Mouse (Mus musculus) testis, adult 2 months (tissue): ENCODE data around the gene Cdkal1. TPM values are rescaled to one million over a fixed set of nuclear protein-coding genes. Genes with fewer than 3 reads are reported as not detected.

Source experiments
- H3K27ac ChIP-seq: fragments of 200-500 bp; 2 replicates; pipeline ENCODE4 v1.5.1; 2012; ENCODE audit warnings: low read depth, low read length; ENCODE audit not compliant: control insufficient read depth, insufficient read depth
- H3K27me3 ChIP-seq: fragments of 200-500 bp; 2 replicates; pipeline ENCODE4 v1.6.1; 2012; ENCODE audit warnings: mild to moderate bottlenecking, low read length, moderate library complexity; ENCODE audit not compliant: control insufficient read depth, insufficient read depth
- H3K36me3 ChIP-seq: fragments of 200-500 bp; 2 replicates; pipeline ENCODE4 v1.6.1; 2012; ENCODE audit warnings: mild to moderate bottlenecking, low read length; ENCODE audit not compliant: control insufficient read depth, insufficient read depth
- H3K4me1 ChIP-seq: fragments of 200-500 bp; 2 replicates; pipeline ENCODE4 v1.6.1; 2012; ENCODE audit warnings: low read length; ENCODE audit not compliant: control insufficient read depth, insufficient read depth
- H3K4me3 ChIP-seq: fragments of 200-500 bp; 2 replicates; pipeline ENCODE4 v1.5.1; 2012; ENCODE audit warnings: low read depth, mild to moderate bottlenecking, low read length, moderate library complexity, mixed read lengths; ENCODE audit not compliant: control insufficient read depth
- CTCF ChIP-seq: fragments of 200-500 bp; IDR thresholded peaks from 2 replicates; pipeline ENCODE4 v1.5.1; 2012; ENCODE audit warnings: low read depth, mild to moderate bottlenecking, inconsistent platforms, low read length, moderate library complexity; ENCODE audit not compliant: control insufficient read depth, insufficient read depth, insufficient replicate concordance
- POLR2A ChIP-seq: fragments of 200-500 bp; IDR thresholded peaks from 2 replicates; pipeline ENCODE4 v1.6.1; 2012; ENCODE audit warnings: low read depth, mild to moderate bottlenecking, inconsistent platforms, low read length, moderate library complexity; ENCODE audit not compliant: control insufficient read depth
- polyA plus RNA-seq: library from polyadenylated mRNA; depleted of rRNA; stranded (reverse); fragments of >200 nt; gene quantifications from 2 replicates; pipeline ENCODE4 v1.2.3, GENCODE M21; 2012

The Cdkal1 gene
- polyA plus RNA-seq, 1 experiment, result 14.3 TPM

DNA sequence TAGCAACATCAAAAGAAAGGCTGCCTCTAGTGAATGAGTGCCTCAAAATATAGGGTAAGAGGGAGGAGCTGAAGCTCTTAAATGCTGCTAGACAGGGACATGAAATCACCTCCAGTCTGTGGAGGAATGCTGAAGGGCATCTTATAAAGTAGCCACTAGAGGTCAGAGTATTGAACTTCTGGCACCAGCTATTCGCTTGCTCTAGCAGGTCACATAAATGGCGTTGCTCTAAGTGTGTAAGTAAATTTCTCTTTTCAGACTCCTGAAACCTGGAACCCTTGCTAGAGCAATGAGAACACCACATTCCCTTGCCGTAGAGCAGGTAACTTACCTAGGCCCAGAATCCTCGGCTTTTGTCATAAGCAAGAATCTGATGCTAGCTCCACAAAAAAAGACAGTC is 2.0 kb upstream of the Cdkal1 start:
- Histone ChIP-seq H3K4me3 (no peak overlapping the region), H3K4me1 (no peaks in the 10 kb centered on the region), H3K36me3 (no peaks in the 10 kb centered on the region), H3K27ac (no peak overlapping the region), H3K27me3 (no peaks in the 10 kb centered on the region)
- no peak for TF ChIP-seq POLR2A
- no peak for TF ChIP-seq CTCF

DNA sequence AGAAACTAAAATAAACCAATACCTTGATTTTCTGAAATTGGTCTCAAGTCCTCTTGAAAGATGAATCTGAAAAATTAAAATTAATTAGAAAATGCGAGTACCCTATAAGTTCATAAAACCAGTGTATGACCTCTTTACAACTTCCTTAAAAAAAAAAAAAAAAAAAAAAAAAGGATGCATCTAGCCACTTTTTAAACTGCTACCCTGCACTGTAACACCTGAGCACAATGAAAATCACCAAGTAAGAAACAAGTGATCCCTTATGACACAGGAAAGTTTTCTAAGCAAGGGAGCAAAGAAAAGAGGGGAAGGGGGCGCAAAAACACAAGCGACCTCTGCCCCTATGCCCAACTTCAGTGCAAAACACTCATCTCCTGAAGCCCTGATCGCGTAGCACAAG is 598 bp downstream of the Cdkal1 start:
- TF ChIP-seq POLR2A (no peak), CTCF (no peak)
- H3K4me3 ChIP-seq, result peak overlapping the region; percentile 99
- no peaks in the 10 kb centered on the region for H3K27me3 ChIP-seq
- H3K36me3 ChIP-seq, result no peaks in the 10 kb centered on the region
- H3K27ac ChIP-seq, result peak overlapping the region; percentile 59
- H3K4me1 ChIP-seq, result no peaks in the 10 kb centered on the region

DNA sequence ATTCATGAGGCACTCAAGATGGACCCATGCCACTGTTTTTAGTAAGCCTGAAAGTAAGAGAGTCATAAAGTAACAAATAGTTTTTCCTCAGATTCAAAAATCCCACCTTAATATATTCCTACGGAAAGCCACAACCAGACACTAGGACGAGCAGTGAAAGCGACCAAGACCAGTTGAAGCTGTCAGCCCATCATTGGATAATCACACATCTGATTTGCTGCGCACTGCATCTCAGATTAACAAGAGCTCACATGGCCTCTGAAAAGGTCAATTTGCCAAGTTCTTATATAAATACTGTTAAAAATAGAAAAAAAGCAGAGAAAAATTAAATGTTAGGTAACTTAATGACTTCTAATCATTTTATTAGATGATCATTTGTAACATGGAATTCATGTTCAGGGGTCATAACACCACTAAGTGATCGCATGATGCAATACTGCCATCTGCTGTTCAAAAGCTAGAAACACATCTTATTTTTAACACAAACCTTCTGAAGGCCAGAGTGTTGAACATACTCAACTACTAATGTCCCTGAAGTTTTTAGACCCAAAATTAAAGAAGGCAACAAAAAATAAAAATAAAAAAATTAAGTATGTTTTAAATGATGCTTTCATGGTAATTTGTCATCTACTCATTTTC is 16.9 kb downstream of the Cdkal1 start:
- TF ChIP-seq POLR2A (no peak), CTCF (no peak)
- Histone ChIP-seq H3K27me3 (no peaks in the 10 kb centered on the region), H3K27ac (no peak overlapping the region), H3K36me3 (no peaks in the 10 kb centered on the region), H3K4me3 (no peak overlapping the region), H3K4me1 (no peaks in the 10 kb centered on the region)

DNA sequence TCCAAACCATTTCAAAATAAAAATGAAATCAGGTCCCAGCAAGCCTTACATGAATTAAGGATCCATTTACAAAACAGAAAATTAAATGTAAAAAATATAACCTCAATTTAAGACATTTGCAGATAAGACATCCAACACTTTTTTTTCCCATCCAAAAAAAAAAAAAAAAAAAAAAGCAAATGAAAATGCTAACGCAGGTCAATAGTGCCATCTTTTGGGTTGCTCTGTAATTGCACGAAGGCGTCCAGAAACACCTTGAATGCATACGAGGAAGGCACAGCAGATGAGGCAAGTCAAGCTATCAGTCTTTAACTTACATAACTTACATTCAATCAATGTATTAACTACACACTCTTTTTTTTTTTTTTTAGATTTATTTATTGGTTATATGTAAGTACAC is 20.3 kb downstream of the Cdkal1 start:
- TF ChIP-seq POLR2A (no peak), CTCF (no peak)
- no peaks in the 10 kb centered on the region for H3K4me1 ChIP-seq
- H3K36me3 ChIP-seq, result no peaks in the 10 kb centered on the region
- H3K27ac ChIP-seq, result no peak overlapping the region
- no peaks in the 10 kb centered on the region for H3K27me3 ChIP-seq
- no peak overlapping the region for H3K4me3 ChIP-seq

DNA sequence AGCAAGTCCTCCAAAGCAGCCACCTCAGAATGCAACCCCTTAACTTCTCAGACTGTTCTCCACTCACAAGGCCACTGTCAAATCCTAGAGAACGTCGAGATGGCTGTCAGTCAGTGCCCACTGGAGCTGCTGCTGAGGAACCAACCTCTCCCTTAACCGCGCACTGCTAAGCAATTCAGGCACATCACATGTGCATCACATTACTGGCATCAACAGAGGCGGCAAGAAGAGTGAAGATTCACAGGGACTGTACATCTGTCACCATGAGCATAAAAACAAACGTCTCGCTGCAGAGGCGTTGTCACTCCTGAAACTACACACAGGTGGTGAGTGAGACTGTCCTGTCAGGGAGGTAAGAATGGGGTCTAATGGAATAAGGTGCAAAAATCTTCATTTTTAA is 21.7 kb downstream of the Cdkal1 start:
- H3K27me3 ChIP-seq, result no peaks in the 10 kb centered on the region
- no peaks in the 10 kb centered on the region for H3K36me3 ChIP-seq
- no peak overlapping the region for H3K4me3 ChIP-seq
- no peaks in the 10 kb centered on the region for H3K4me1 ChIP-seq
- H3K27ac ChIP-seq, result no peak overlapping the region
- TF ChIP-seq POLR2A (no peak), CTCF (no peak)

DNA sequence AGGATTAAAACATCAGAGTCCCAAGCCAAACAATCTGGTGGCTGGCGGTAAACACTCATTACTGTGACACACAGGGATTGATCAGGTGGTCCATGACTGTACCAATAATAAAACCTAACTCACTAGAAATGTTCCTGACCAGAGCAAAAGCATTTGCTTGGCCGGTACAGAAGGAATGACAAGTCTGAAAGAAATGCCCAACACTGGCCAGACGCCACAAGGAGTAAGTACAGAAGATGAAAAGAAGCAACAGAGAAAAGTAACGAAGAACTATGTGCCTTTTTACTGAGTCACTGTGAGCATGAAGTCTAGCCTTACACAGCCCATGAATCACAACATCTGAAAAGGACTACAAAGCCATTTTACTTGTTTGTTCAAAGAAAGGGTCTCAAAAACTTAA is 24.3 kb downstream of the Cdkal1 start:
- Histone ChIP-seq H3K27ac (no peak overlapping the region), H3K27me3 (no peaks in the 10 kb centered on the region), H3K36me3 (no peaks in the 10 kb centered on the region), H3K4me3 (no peak overlapping the region), H3K4me1 (no peaks in the 10 kb centered on the region)
- TF ChIP-seq POLR2A (no peak), CTCF (no peak)

DNA sequence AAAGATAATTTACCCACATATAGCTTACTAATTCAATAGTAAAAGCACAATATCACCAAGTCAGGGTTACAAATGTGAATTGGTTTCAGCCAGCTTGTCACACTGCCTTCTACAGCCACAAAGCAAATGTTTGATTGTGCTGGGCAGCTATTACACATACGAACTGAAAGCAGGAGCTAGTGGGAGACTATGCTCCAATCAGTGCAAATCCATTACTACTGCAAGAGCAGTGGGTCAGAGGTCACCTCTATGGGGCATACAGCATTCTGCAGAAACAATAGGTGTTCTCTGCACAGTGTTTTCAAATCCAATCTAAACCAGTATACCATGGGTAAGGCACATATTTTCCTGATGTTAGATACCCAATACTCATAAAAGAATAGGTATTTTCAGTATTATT is 27.4 kb downstream of the Cdkal1 start:
- H3K36me3 ChIP-seq, result no peaks in the 10 kb centered on the region
- no peak overlapping the region for H3K4me3 ChIP-seq
- no peaks in the 10 kb centered on the region for H3K27me3 ChIP-seq
- no peaks in the 10 kb centered on the region for H3K4me1 ChIP-seq
- TF ChIP-seq CTCF (no peak), POLR2A (no peak)
- H3K27ac ChIP-seq, result no peak overlapping the region

DNA sequence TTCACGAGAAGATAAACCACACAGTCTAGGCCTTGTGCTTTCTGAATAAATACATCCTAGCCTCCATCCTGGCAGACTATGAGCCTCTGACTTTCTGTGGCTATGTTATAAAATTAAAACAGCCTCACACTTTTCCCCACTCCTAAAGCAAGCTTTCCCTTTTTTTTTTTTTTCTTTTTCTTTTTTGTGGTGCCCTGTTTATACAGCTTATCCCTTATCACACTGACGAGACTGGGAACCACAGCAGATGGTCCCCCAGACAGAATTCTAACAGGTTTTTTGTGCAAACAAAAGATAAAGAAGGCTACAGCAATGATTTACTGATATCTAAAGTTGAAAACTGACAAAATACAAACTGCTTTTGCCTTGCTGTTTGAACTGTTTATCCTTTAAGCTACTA is 29.0 kb downstream of the Cdkal1 start:
- H3K27ac ChIP-seq, result no peak overlapping the region
- no peaks in the 10 kb centered on the region for H3K36me3 ChIP-seq
- TF ChIP-seq CTCF, result no peak
- TF ChIP-seq POLR2A, result no peak
- H3K27me3 ChIP-seq, result no peaks in the 10 kb centered on the region
- H3K4me3 ChIP-seq, result no peak overlapping the region
- no peaks in the 10 kb centered on the region for H3K4me1 ChIP-seq

DNA sequence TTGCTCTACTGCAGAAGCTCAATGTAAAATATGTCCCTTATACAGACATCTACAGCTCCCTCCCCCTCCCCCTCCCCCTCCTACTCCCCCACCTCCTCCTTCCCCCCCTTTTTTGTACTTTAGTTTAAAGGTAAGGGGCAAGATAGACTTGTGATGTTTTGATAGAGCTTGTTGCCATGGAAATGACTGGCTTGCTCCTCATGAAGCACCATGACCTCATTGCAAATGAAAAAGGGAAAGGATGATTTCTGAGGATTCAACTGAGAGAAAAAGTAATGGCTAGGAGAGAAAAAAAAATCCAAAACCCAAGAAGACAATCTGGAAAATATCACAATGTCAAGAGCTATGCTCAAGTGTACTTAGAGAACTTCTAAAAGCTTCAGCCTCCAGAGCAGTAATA is 29.4 kb downstream of the Cdkal1 start:
- no peak overlapping the region for H3K4me3 ChIP-seq
- H3K4me1 ChIP-seq, result no peaks in the 10 kb centered on the region
- H3K27ac ChIP-seq, result no peak overlapping the region
- no peaks in the 10 kb centered on the region for H3K36me3 ChIP-seq
- TF ChIP-seq POLR2A (no peak), CTCF (no peak)
- H3K27me3 ChIP-seq, result no peaks in the 10 kb centered on the region
